Mouse (Mus musculus) testis, adult 2 months (tissue): ENCODE results near the gene Proser3. TPM values are rescaled to one million over a fixed set of nuclear protein-coding genes. Genes with fewer than 3 reads are reported as not detected.

Experiments
- H3K27ac ChIP-seq: fragments of 200-500 bp; 2 replicates; pipeline ENCODE4 v1.5.1; 2012; ENCODE audit warnings: low read depth, low read length; ENCODE audit not compliant: control insufficient read depth, insufficient read depth
- H3K27me3 ChIP-seq: fragments of 200-500 bp; 2 replicates; pipeline ENCODE4 v1.6.1; 2012; ENCODE audit warnings: mild to moderate bottlenecking, low read length, moderate library complexity; ENCODE audit not compliant: control insufficient read depth, insufficient read depth
- H3K36me3 ChIP-seq: fragments of 200-500 bp; 2 replicates; pipeline ENCODE4 v1.6.1; 2012; ENCODE audit warnings: mild to moderate bottlenecking, low read length; ENCODE audit not compliant: control insufficient read depth, insufficient read depth
- H3K4me1 ChIP-seq: fragments of 200-500 bp; 2 replicates; pipeline ENCODE4 v1.6.1; 2012; ENCODE audit warnings: low read length; ENCODE audit not compliant: control insufficient read depth, insufficient read depth
- H3K4me3 ChIP-seq: fragments of 200-500 bp; 2 replicates; pipeline ENCODE4 v1.5.1; 2012; ENCODE audit warnings: low read depth, mild to moderate bottlenecking, low read length, moderate library complexity, mixed read lengths; ENCODE audit not compliant: control insufficient read depth
- CTCF ChIP-seq: fragments of 200-500 bp; IDR thresholded peaks from 2 replicates; pipeline ENCODE4 v1.5.1; 2012; ENCODE audit warnings: low read depth, mild to moderate bottlenecking, inconsistent platforms, low read length, moderate library complexity; ENCODE audit not compliant: control insufficient read depth, insufficient read depth, insufficient replicate concordance
- POLR2A ChIP-seq: fragments of 200-500 bp; IDR thresholded peaks from 2 replicates; pipeline ENCODE4 v1.6.1; 2012; ENCODE audit warnings: low read depth, mild to moderate bottlenecking, inconsistent platforms, low read length, moderate library complexity; ENCODE audit not compliant: control insufficient read depth
- polyA plus RNA-seq: library from polyadenylated mRNA; depleted of rRNA; stranded (reverse); fragments of >200 nt; gene quantifications from 2 replicates; pipeline ENCODE4 v1.2.3, GENCODE M21; 2012; rRNA removed

Gene Proser3
- 33.9 and 37.5 TPM in 2 replicates for polyA plus RNA-seq

DNA sequence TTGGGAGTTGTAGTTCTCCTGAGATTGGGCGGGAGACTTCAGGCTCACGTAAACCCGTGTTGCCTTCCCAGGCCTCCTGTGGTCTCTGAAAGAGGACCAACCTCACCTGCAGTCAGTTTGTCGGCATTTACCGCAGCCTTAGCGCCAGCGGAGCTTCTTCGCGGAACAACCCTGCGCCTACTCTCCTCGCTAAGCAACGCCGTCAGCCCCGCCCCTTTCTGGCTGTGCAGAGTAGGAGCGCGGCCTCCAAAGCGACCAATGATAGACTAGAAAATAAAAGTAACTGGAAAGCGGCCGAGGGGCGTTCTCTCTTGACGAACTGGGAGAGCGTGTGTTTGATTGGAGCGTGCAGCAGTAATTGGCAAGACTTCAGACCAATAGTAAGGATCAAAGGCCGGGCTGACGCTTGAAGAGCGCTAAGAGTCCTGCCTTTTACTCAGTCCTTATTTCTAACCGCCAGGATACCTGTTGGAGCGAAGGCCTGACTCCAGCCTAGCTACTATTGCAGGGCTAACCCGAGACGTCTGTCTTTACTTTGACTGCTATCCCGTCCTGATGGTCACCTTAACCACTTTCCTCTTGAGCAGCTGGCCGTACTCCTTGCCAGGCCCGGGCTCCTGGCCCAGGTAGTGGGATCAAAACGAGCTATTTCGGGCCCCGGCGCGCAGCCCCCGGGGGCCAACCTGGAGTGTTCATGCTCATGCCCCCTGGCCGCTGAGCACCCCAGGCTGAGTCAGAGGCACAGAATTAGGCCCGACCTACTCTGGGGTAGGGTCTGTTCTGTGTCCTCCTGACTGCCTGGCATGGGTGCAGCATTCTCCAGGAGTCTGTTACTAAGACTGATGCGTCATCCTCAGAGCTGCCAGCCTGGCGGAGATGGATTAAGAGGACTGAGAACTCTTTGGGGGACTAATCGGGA is at the start of gene Proser3, which contains the start of gene Hspb6:
Gene Proser3, minus strand, starts transcription at position 198 of the 919 bp plus-strand sequence.
Gene Hspb6, plus strand, starts transcription at position 77 of the 919 bp plus-strand sequence.
- H3K27me3 ChIP-seq: no peaks in the 10 kb centered on the region
- H3K4me3 ChIP-seq: peak within 1 kb of the TSS; percentile 100
- TF ChIP-seq CTCF (no peak; the same call in 1 of the 2 replicates), POLR2A (peak; percentile 66)
- H3K4me1 ChIP-seq: peaks cover 21% of the 10 kb centered on the region
- no peaks in the 10 kb centered on the region; the same call in 1 of the 2 replicates for H3K36me3 ChIP-seq
- peak within 1 kb of the TSS; percentile 100 for H3K27ac ChIP-seq

DNA sequence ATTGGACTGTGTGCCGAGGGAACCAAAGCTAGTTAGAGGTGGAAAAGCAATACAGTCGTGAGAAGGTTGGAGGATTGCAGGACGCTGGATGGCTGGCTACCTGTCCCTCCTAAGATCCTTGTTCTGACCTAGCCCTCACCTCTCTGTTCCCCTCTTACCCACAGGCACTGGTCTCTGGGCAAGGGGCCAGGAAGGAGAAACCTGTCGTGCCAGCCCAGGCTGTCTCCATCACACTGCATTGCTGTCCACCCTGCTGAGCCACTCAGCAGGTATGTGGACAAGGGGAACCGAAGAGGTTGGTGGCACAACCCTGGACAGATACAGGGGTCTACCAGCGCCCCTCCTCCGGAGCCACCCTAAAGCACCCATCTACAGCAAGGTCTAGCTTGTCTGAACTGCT is 48.6 kb upstream of the Proser3 start:
- TF ChIP-seq POLR2A: no peak
- no peak for TF ChIP-seq CTCF
- H3K36me3 ChIP-seq: peaks cover 2% of the 10 kb centered on the region
- peak overlapping the region; percentile 61 for H3K4me3 ChIP-seq
- no peaks in the 10 kb centered on the region for H3K27me3 ChIP-seq
- H3K27ac ChIP-seq: no peak overlapping the region
- peaks cover 14% of the 10 kb centered on the region for H3K4me1 ChIP-seq

DNA sequence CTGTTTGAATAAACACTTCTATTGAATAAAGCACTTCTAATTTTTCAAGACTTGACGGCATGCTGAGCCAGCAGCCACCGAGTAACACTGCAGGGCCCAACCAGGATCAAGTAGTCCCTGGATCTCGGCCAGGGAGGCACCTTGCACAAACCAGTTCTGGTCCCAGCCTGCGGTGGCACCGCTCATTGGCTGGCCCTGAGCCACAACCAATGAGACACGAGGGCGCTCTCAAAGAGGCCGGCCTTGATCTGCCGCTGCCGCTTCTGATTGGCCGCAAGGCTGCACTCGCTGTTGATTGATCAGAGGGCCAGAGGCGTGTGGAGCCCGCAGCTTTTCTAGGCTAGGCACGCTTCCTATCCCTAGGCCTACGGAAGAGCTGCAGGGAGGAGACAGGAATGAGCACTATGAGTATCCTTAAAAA is 47.8 kb upstream of the Proser3 start:
- Histone ChIP-seq H3K36me3 (peaks cover 2% of the 10 kb centered on the region), H3K27ac (peak overlapping the region; percentile 4), H3K4me1 (peaks cover 15% of the 10 kb centered on the region), H3K4me3 (peak overlapping the region; percentile 61), H3K27me3 (no peaks in the 10 kb centered on the region)
- 0 out of 2 replicates have a peak, but pooled peaks have one; percentile 10 for TF ChIP-seq POLR2A
- TF ChIP-seq CTCF: no peak

DNA sequence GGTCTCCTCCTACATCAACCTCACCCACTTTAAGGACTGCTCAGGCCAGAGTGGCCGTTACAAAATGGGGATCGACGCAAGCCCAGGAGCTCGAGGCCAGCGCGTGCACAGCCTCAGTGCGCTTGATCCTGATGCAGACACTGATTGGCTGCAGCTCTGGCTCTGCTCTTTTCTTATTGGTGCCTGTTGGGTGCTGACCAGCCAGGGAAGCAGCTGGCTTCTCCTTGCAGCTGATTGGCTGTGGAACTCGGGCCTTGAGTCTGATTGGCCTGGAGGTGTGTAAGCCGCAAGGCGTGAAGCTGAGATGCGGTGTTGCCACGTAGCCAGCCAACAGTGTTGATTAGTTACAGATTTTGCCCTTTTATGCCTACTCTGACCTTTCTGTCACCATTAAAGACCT is 46.7 kb upstream of the Proser3 start, which contains the start of gene Zbtb32:
Gene Zbtb32, minus strand, starts transcription at position 124 of the 400 bp plus-strand sequence.
- H3K27ac ChIP-seq: peak within 1 kb of the TSS; percentile 100
- H3K4me1 ChIP-seq: peaks cover 20% of the 10 kb centered on the region
- TF ChIP-seq POLR2A: peak; percentile 90; the same call in 1 of the 2 replicates
- no peak for TF ChIP-seq CTCF
- H3K36me3 ChIP-seq: peaks cover 2% of the 10 kb centered on the region
- no peaks in the 10 kb centered on the region for H3K27me3 ChIP-seq
- peak within 1 kb of the TSS; percentile 97 for H3K4me3 ChIP-seq

DNA sequence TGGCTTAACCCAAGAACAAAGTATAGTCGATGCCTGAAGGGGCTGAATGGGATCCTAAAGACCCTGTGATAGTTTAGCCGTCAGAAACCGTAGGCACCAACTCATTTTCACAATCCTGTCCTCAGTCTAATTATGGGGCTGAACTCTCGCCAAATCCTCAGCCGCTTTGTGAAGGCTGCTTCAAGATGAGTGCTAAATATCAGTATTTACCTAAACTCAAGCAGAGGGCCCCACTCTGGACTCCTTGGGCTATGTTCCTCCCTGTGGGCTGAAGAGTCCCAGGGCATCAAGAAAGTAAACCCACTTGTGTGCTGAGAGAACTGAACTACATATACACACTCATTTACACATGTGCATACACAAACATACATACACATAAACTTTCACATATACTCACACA is 44.7 kb upstream of the Proser3 start:
- no peak for TF ChIP-seq POLR2A
- TF ChIP-seq CTCF: no peak
- Histone ChIP-seq H3K4me1 (peaks cover 25% of the 10 kb centered on the region), H3K36me3 (peaks cover 2% of the 10 kb centered on the region), H3K27me3 (no peaks in the 10 kb centered on the region), H3K4me3 (peak overlapping the region; percentile 97), H3K27ac (no peak overlapping the region)

DNA sequence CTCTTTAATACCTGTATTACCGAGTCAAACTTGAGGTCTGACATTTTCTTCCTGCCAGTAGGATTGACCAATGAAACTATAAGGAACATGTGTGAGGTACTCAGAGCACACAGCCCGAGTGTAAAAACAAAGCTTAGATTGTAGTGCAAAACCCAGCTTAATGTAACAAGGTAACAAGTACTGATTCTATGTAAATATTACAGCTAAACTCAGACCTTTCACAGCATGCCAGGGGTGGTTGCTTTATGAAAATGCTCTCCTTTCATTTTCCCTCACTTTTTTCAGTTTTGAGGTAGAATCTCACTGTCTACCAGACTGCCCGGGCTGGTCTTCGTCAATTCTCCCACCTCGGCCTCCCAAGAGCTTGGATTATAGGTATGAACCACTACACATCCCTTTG is 44.0 kb upstream of the Proser3 start:
- Histone ChIP-seq H3K4me1 (peaks cover 28% of the 10 kb centered on the region), H3K4me3 (peak overlapping the region; percentile 52), H3K36me3 (peaks cover 2% of the 10 kb centered on the region), H3K27ac (no peak overlapping the region), H3K27me3 (no peaks in the 10 kb centered on the region)
- no peak for TF ChIP-seq POLR2A
- no peak for TF ChIP-seq CTCF

DNA sequence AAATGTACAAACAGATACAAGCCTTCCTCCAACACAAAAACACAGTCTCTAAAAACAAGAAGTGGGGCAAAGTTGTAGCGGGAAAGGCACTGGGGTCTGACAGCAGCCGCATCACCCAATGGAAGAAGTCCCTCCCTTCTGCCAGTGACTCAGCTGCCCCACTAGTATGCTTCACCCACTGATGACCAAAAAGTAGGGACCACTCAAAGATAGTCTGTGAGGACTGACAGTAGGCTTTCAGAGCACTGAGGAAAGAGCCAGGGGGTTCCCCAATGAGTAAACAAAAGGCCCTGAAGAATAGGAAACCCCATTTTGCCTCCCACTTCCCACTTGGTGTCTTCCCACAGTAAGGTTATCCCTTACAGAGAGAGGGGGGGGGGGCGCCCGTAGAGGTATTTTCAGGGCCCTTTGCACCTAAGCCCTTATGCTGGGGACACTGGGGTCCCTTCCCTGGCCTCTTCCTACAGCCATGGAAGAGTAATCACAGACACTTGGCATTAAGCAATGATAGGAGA is 42.5 kb upstream of the Proser3 start:
- Histone ChIP-seq H3K36me3 (peaks cover 2% of the 10 kb centered on the region), H3K27ac (no peak overlapping the region), H3K4me1 (peaks cover 27% of the 10 kb centered on the region), H3K27me3 (no peaks in the 10 kb centered on the region), H3K4me3 (peak overlapping the region; percentile 62)
- TF ChIP-seq CTCF (no peak), POLR2A (no peak)
